Mouse (Mus musculus) small intestine, adult 2 months (tissue): Measurements from ENCODE around the gene Olfr666.

ENCODE experiments used
- CTCF ChIP-seq: fragments of 200-500 bp; IDR thresholded peaks from 2 replicates; pipeline ENCODE4 v1.5.1; 2012; ENCODE audit warnings: low read depth, mild to moderate bottlenecking, control low read depth, inconsistent platforms, low read length, moderate library complexity, mixed read lengths; ENCODE audit not compliant: insufficient replicate concordance, insufficient read length; ENCODE audit errors: extremely low read depth
- POLR2A ChIP-seq: fragments of 200-500 bp; IDR thresholded peaks from 2 replicates; pipeline ENCODE4 v1.6.1; 2012; ENCODE audit warnings: low read depth, mild to moderate bottlenecking, control low read depth, inconsistent platforms, low read length, moderate library complexity

GRCm38 (mm10) chr7:104843731-104844287, 51.9 kb downstream of the Olfr666 start:
- TF ChIP-seq POLR2A, result no peak
- no peak for TF ChIP-seq CTCF
